Mouse (Mus musculus): ENCODE data around the gene Bscl2.

Bscl2 gene

GRCm38 (mm10) chr19:8837251-8837791 lies at the start of gene Bscl2:
Bscl2 (plus strand) TSS chr19:8837467.
- DNase-seq (ENCODE audit: low spot score) = no peak

GRCm38 (mm10) chr19:8788521-8788920 lies 48.7 kb upstream of the Bscl2 start:
- peak; percentile 59 for DNase-seq (ENCODE audit: low spot score)

GRCm38 (mm10) chr19:8789171-8789570 lies 48.1 kb upstream of the Bscl2 start:
- DNase-seq (ENCODE audit: low spot score) = no peak

- DNase-seq (ENCODE audit: low spot score) = no peak
Observed at GRCm38 (mm10) chr19:8790171-8790570, 47.1 kb upstream of the Bscl2 start.

- DNase-seq (ENCODE audit: low spot score) = peak; percentile 85
Observed at GRCm38 (mm10) chr19:8798264-8798946, 38.9 kb upstream of the Bscl2 start, which contains the start of gene Polr2g. Polr2g (minus strand) TSS chr19:8798577.

GRCm38 (mm10) chr19:8798947-8799315 lies 38.3 kb upstream of the Bscl2 start:
- no peak for DNase-seq (ENCODE audit: low spot score)

GRCm38 (mm10) chr19:8802130-8802821 lies 35.0 kb upstream of the Bscl2 start, which contains the start of gene Zbtb3:
Zbtb3 (plus strand) TSS chr19:8802555.
- DNase-seq (ENCODE audit: low spot score) = peak; percentile 95

- DNase-seq (ENCODE audit: low spot score) = no peak
Observed at GRCm38 (mm10) chr19:8803204-8803780, 34.0 kb upstream of the Bscl2 start.

GRCm38 (mm10) chr19:8803879-8804660 lies 33.2 kb upstream of the Bscl2 start:
- no peak for DNase-seq (ENCODE audit: low spot score)

GRCm38 (mm10) chr19:8806810-8807209 lies 30.5 kb upstream of the Bscl2 start:
- DNase-seq (ENCODE audit: low spot score) = no peak

GRCm38 (mm10) chr19:8815812-8816211 lies 21.5 kb upstream of the Bscl2 start:
- peak; percentile 35 for DNase-seq (ENCODE audit: low spot score)

GRCm38 (mm10) chr19:8817001-8817400 lies 20.3 kb upstream of the Bscl2 start:
- DNase-seq (ENCODE audit: low spot score) = no peak

- DNase-seq (ENCODE audit: low spot score) = no peak
Observed at GRCm38 (mm10) chr19:8818301-8818798, 18.9 kb upstream of the Bscl2 start.

- DNase-seq (ENCODE audit: low spot score) = peak; percentile 97
Observed at GRCm38 (mm10) chr19:8818801-8819595, 18.3 kb upstream of the Bscl2 start, which contains the start of gene Ttc9c. Ttc9c (minus strand) TSS chr19:8819333.

GRCm38 (mm10) chr19:8819596-8820423 lies 17.5 kb upstream of the Bscl2 start, which contains the start of gene Hnrnpul2:
Hnrnpul2 (plus strand) TSS chr19:8820010.
- DNase-seq (ENCODE audit: low spot score) = peak; percentile 96

GRCm38 (mm10) chr19:8820424-8820956 lies 16.8 kb upstream of the Bscl2 start:
- DNase-seq (ENCODE audit: low spot score) = no peak

- no peak for DNase-seq (ENCODE audit: low spot score)
Observed at GRCm38 (mm10) chr19:8821146-8821545, 16.1 kb upstream of the Bscl2 start.

- no peak for DNase-seq (ENCODE audit: low spot score)
Observed at GRCm38 (mm10) chr19:8822696-8823095, 14.6 kb upstream of the Bscl2 start.

- DNase-seq (ENCODE audit: low spot score) = no peak
Observed at GRCm38 (mm10) chr19:8829660-8830059, 7.6 kb upstream of the Bscl2 start, which contains the start of gene AC129217.1. AC129217.1 (plus strand) TSS chr19:8829773.

GRCm38 (mm10) chr19:8830664-8831063 lies 6.6 kb upstream of the Bscl2 start:
- DNase-seq (ENCODE audit: low spot score) = no peak

Data from MN1 (cell line).